Mouse (Mus musculus) brain, embryonic 14.5 days (tissue): Measurements from ENCODE around the gene Ptcd3.

Experiments
- CTCF ChIP-seq: fragments of 200-500 bp; IDR thresholded peaks from 2 replicates; pipeline ENCODE4 v1.5.1; 2012; ENCODE audit warnings: inconsistent platforms, mild to moderate bottlenecking, moderate library complexity, borderline replicate concordance; ENCODE audit not compliant: insufficient read depth, insufficient read length; ENCODE audit errors: extremely low read depth
- POLR2A ChIP-seq: fragments of 200-500 bp; IDR thresholded peaks from 2 replicates; pipeline ENCODE4 v1.6.1; 2012; ENCODE audit warnings: mild to moderate bottlenecking, inconsistent platforms, borderline replicate concordance; ENCODE audit not compliant: poor library complexity, insufficient read depth, insufficient read length, severe bottlenecking; ENCODE audit errors: extremely low read depth

GRCm38 (mm10) chr6:71927911-71928310 lies 19.4 kb upstream of the Ptcd3 start:
- TF ChIP-seq CTCF (peak; percentile 72; the same call in 1 of the 2 replicates), POLR2A (no peak)
